Mouse (Mus musculus) cerebellum, adult 9-11 months (tissue): ENCODE measurements around the gene Kiz.

Source experiments
- DNase-seq: peaks from one replicate; pipeline ENCODE4 v3.0.0; 2022

Kiz gene

DNA sequence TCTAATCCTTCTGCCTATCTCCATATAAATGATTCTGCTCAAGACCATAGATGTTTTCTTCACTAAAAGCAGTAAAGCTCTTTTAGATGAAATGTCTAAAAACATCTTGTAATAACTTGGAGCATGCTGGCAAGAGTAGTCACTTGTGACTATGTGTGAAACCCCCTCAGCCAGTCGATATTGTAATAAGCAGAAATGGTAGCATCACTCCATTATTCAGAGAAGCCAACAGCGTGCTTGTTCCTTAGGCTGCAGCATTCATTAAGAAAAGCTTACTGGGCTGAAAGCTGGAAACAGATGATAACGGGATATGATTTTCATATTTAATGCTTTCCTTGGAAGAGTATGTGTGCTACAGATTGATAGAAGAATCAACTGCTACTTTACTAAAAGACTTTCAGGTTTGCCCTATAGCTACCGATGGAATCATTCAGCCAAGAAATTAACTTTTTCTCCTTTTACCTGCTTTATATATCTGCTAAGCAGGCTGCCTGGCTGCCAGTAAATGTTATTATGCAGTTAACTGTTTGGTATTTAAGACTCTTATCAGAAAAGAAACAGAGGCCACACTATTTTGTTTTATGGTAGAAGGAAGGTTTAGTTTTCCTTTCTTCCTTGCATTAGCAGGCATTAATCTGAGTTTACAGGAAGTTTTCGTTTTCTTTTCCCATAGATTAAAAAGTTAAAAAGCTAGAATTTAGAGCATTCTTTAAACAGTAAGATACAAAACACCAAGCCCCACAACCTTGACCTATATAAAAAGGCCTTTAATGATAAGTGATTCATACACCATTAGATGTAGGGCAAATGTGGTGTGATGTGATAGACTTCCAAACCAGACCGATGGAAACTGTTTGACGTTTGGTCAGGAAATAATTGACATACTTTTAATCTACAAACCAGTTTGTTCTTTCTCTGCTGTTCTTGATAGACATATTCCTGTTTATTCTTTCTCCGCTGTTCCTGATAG is 15.9 kb downstream of the Kiz start:
- DNase-seq = no peak

GRCm38 (mm10) chr2:146872697-146873096 is 17.0 kb downstream of the Kiz start:
- no peak for DNase-seq

DNA sequence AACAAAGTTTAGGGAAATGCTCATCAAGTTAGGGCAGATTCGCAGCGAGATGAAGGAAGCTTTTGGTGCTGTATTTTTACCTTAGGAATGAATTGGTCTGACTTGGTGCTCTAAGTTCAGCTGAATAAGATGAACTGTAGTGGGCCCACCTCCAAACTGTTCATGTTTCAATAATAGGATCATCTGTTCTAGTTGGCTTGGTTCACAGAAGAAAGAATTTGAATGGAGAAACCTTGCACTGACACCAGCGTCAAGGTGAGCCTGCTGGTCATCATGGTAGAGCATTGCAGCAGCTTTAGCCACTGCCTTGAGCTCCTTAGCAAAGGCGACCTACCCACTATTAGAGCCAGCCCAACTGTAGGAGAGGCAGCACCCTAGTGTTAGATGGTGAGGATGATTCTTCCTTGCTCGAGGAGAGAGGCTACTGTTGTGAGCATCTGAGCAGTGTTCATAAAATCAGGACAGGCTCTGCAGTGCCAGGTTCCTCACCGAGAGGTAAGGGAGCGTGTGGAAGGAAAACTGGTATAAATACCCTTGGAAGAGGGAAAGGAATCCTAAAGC is 18.3 kb downstream of the Kiz start:
- DNase-seq = peak; percentile 10

DNA sequence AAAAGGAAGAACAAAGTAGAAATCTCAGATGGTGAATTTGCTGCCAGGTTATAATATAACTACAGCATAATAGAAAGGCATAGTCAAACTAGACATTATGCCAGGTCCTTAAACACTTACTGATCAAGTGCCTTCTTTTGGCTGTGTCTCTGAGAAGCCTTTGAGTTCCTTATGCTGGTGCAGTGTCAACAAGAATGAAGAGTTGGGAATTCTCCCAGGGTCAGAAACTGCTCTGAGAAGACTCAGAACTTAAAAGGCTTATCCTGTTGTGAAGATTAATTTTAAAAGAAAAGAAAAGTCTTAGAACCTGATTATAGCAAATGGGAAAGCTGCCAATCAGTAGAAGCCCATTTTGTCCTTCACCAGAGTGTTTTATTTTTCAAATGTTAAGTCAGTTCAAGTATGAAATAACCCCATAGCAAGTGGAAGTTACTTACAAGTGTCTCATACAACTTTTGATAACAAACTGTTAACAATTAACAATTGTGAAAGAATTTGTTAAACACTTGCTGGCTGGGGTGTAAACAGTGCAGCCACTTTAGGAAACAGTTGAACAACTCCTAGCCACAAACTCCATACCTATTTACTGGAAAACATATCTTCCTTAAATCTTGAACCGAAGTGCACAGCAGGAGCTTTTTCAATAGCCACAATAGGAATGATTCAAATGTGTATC is 21.9 kb downstream of the Kiz start:
- no peak for DNase-seq

DNA sequence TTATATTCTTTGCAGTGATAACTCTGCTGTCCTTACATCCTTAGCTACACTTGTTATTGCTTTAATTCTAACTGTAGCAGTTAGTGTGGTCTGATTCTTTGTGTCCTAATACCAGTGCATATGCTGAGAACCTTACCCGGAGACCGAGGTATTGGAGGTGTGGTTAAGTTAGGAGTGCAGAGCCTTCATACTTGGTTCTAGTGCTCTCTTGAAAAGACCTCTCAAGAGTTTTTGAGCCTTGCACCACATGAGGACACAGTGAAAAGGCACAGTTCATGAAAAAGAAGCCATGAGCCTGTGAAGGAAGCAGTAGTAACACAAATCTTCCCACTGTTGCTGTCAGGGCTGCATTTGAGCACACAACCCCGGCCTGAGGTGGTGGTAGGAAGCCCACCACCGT is 26.0 kb downstream of the Kiz start:
- DNase-seq = no peak

DNA sequence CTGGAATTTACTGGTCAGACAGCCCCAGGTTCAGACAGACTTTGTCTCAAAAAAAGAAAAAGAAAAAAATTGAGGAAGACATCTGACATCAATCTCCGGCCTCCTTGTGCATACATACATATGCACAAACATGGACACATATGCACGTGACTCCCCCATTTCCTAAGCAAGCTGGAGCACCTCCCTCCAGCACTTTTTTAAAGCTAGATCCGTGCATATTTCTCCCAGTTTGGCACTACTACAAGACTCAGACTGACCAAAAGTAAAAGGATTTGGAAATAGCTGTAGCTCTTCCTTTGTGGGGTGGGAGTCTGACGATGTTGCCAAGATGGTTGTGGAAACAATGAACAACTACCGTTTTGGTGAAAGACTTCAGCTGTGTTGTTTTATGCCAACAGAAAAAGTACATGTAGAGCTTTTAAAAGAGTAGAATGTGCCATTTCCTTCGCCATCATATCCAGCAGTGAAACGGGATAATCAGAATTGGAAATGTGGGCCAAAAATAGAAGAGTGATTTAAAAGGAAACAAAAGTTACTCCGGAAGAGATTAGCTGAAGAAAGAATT is 28.7 kb downstream of the Kiz start:
- no peak for DNase-seq

GRCm38 (mm10) chr2:146888786-146889414 is 33.2 kb downstream of the Kiz start:
- DNase-seq = no peak

DNA sequence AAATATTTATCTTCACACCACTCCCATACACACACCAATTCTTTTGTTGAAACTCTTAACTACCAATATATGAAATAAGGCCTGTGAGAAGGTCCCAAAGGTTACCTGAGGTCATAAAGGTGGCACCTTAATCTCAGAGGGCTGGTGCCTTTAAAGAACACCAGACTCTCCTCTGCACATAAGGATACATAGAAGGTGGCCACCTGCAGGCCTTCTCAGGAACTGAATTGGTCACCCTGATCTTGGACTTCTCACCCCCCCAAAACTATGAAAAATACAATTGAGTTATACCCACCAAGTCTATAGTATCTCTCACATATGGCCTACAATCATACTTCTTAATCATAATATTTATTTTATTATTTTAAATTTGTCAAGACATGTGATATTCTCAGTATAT is 43.3 kb downstream of the Kiz start:
- DNase-seq = no peak

GRCm38 (mm10) chr2:146916085-146916484 is 60.4 kb downstream of the Kiz start:
- DNase-seq = no peak

- DNase-seq = no peak
These were observed 62.1 kb downstream of the Kiz start for GRCm38 (mm10) chr2:146917770-146918169.

DNA sequence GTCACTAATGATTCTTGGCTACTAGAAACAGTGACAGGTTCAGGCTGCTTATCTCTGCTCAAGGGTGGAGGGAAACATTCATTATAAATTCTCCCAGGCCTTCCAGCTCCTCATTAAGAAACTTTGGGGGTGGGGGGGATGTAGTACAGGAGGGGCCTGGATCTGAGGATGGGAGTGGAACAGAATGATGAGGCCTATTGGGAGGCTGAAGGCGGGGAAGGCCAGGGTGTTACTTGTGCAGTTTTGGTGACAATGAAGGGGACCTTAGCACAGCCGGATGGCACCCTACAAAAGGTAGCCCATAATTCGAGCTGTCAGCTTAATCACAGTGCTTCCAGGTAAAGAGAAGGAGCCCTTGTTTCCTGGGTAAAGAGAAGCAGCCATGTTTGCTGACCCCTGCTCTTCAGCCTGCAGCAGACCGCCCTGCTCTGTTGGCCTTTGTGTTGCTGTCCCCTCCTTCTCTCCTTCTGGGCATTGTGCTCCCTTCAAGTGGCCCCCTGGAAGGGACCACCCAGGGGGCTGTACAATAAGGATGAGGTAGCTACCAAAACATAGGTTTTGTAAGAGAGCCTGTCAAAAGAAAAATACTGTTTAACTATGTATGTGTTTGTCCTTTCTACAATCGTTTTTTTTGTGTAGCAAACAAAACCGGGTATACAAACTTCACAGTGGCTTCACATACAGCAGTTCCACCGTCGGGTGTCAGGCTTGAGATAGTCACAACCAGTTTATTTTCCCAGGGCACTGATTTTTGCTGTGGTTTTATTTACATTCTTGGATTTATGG is 64.9 kb downstream of the Kiz start:
- no peak for DNase-seq

DNA sequence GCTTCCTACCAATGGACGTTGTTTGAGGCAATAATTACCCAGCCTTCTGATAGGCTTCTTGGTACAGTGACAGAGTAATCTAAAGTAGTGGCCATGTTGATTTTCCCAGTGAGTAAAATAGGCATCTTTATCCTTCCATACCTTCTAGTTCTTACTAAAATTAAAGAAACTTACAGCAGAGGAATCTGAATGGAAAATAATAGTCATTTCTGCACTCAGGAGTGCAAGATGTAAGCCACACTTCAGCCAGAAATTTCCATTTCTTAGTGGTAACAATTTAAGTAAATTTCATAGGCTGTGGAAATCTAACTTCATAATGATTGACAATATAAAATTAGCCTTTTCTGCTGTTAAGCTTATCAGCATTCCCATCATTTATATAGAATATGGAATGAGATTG is 69.6 kb downstream of the Kiz start:
- no peak for DNase-seq

GRCm38 (mm10) chr2:146925846-146926245 is 70.2 kb downstream of the Kiz start:
- DNase-seq = no peak

DNA sequence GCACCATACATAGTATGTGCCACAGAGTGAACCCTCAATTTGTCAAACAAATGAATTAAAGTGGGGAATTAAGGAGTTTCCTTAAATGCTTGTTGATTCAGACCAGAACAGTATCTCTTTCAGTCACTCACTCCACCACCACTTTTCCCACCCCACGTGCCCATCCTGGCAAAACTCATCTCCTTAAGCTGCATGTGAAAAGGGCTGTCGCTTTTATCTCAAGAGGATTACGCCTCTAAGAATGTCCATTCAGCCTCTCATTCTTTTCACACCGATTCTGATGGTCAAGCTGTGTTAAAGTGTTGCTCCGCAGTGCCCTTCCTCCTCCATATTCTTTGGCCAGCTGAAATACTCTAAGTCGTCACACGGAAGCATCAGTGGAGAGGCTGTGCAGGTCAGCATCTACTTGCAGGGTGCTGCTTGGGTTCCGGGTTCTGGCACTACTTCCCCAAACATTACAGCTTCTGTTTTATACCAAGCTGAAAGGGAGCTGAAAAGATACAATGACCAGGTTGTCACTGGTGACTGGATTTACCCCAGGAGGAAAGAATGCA is 92.6 kb downstream of the Kiz start:
- no peak for DNase-seq

- DNase-seq = no peak
These were observed 100.7 kb downstream of the Kiz start for GRCm38 (mm10) chr2:146956366-146956765.

DNA sequence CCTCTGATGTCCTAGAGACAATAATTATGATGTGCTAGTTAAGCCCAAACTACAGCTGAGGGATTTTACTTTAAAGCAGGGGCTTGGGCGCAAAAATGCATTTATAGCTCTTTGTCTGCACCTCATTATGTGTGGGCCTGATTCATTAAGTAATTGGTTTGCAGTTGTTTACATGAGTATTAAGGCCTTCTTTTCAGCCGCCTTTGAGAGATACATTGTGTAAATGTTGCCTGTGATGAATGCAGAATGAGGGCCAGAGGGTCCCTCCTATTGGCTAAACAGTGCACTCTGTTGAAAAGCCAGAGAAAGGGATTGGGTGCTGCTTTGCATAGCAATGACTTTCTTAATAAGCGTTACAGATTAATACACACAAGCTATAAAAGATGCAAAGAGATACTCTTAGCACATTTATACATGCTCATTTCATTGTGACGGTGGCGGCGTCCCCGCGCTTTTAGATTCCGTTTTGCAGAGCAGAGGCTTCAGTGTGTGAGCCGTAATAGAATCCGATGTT is 102.8 kb downstream of the Kiz start:
- peak; percentile 10 for DNase-seq

DNA sequence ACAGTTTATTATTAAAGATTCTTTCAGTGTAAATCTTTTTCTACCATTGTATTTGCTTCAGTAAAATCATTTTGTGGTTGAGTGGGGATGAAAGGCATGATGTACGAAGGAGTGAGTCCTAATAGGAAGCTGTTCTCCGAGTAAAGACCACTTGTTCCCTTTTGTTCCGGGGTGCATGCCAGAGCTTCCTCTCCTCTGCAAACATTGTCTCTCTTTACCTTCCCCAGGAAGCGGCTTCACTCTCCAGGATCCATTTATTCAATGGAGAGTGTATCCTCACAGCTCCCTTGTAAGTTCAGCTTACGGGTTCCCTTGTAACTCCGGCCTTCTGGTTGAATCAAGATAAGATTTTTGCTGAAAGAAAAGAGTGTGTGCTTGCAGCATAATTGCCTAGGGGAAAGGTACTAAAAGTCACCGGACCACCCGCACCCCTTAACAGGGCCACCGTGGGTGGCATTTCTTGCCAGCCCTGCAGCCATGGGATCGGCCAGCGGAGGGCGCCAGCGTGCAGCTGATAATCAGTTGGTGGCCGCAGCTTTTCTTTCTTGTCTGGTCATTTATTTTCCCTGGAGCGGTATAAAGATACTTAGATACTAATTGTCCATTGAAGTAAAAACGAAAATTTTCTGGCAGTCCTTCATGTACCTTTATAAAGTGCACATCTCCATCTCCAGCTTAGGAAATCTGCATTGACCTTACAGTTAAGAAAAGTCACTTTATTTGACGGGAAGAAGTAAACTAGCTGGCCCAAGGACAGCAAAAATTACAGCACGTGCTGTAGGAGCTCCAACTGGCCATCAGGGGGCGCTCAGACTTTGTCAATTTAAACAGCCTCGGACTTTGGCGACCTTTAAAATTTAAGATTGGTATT is 103.5 kb downstream of the Kiz start:
- peak; percentile 64 for DNase-seq

GRCm38 (mm10) chr2:146975024-146975423 is 119.4 kb downstream of the Kiz start:
- no peak for DNase-seq

DNA sequence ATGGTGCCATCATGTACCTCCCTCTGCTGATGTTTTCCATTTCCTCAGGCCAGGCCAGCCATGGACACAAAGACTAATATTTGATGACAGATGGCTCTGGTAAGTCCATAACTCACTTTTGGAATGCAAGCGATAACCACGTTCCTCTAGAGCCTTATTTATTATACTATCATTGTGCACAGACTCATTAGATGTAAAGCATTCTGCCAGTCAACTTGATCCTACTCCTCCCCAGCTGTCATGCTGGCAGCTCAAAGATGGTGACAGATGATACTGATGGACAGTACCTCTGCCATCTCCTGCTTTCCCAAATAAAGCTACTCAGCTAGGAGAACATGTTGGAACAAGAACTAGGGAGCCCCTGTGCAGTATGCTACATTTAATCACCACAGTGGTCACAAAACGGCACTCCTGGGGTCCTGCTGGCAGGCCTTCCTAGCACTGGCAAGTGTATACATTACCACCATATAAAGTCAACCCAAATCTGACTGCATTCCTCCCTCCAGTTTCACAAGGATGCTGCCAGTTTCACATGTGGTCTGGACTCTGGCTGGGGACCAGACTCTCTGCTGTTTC is 119.9 kb downstream of the Kiz start:
- no peak for DNase-seq

DNA sequence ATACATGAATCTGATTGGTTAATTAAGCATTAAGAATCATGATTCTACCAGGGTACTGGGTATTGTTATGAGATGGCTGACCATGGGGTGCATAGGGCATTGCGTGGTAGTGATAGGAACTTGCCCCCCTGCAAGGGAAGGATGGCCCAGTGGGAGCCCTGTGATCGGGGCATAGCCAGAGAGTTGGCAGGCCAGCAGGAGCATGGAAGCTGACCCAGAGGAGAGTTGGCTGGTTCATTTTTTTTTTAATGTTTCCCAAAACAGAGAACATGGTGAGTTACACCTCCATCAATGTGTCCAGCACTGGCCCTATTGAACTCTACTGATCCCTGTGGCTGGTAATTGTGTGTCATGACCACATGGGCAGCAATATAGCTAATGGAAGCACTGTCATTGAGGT is 127.1 kb downstream of the Kiz start:
- no peak for DNase-seq
